Mouse (Mus musculus) olfactory bulb, adult 2 months (tissue): ENCODE measurements around the gene Vdr.

ENCODE experiments used
- CTCF ChIP-seq: fragments of 200-500 bp; IDR thresholded peaks from 2 replicates; pipeline ENCODE4 v1.5.1; 2012; ENCODE audit warnings: low read depth, mild to moderate bottlenecking, low read length, moderate library complexity; ENCODE audit not compliant: insufficient read depth
- POLR2A ChIP-seq: fragments of 200-500 bp; IDR thresholded peaks from 2 replicates; pipeline ENCODE4 v1.6.1; 2012; ENCODE audit warnings: mild to moderate bottlenecking, low read depth, low read length, moderate library complexity; ENCODE audit not compliant: insufficient read depth

GRCm38 (mm10) chr15:97831987-97832640, 78.3 kb downstream of the Vdr start:
- TF ChIP-seq CTCF (no peak), POLR2A (no peak)
